Mouse (Mus musculus) frontal cortex, postnatal 14 days (tissue): Measurements from ENCODE around the gene Ptpra.

ENCODE experiments used
- DNase-seq, 2 experiments: peaks; one replicate each; pipeline ENCODE4 v3.0.0; 2022; ENCODE audit warnings: low spot score in 2 of 2

The Ptpra gene

GRCm38 (mm10) chr2:130449794-130450433, at the start of gene Ptpra:
Gene Ptpra (plus strand): TSS chr2:130450278.
- peak; percentile 81 to 88 for DNase-seq

- DNase-seq: no peak
These were observed 48.2 kb upstream of the Ptpra start for GRCm38 (mm10) chr2:130401891-130402290.

GRCm38 (mm10) chr2:130404939-130405338, 45.1 kb upstream of the Ptpra start, which contains the start of the genes Gm28372 and 1700020A23Rik:
Gene Gm28372 (plus strand): TSS chr2:130405239.
Gene 1700020A23Rik (plus strand): TSS chr2:130405259.
- DNase-seq: no peak

GRCm38 (mm10) chr2:130406178-130406577, 43.9 kb upstream of the Ptpra start, which contains the start of gene Tmem239:
Gene Tmem239 (plus strand): TSS chr2:130406478.
- no peak for DNase-seq

GRCm38 (mm10) chr2:130408194-130408593, 41.9 kb upstream of the Ptpra start:
- DNase-seq: no peak

GRCm38 (mm10) chr2:130411558-130412495, 38.3 kb upstream of the Ptpra start:
- peak in 1 of 2 experiments; percentile 70 for DNase-seq

GRCm38 (mm10) chr2:130412775-130413174, 37.3 kb upstream of the Ptpra start:
- no peak for DNase-seq

GRCm38 (mm10) chr2:130414094-130414856, 35.8 kb upstream of the Ptpra start:
- no peak for DNase-seq

GRCm38 (mm10) chr2:130421781-130422620, 28.1 kb upstream of the Ptpra start:
- no peak for DNase-seq

- DNase-seq: peak; percentile 69 to 76
These were observed 26.5 kb upstream of the Ptpra start for GRCm38 (mm10) chr2:130423397-130424125.

- DNase-seq: peak; percentile 83 to 90
These were observed 25.8 kb upstream of the Ptpra start, which contains the start of the genes Vps16 and Pced1a for GRCm38 (mm10) chr2:130424126-130424853. Gene Vps16 (plus strand): TSS chr2:130424339. Gene Pced1a (minus strand): TSS chr2:130424701.

GRCm38 (mm10) chr2:130425112-130425511, 25.0 kb upstream of the Ptpra start:
- DNase-seq: no peak

GRCm38 (mm10) chr2:130429851-130430250, 20.2 kb upstream of the Ptpra start:
- DNase-seq: no peak

GRCm38 (mm10) chr2:130430484-130430883, 19.6 kb upstream of the Ptpra start:
- DNase-seq: no peak

- no peak for DNase-seq
These were observed 17.9 kb upstream of the Ptpra start for GRCm38 (mm10) chr2:130432157-130432556.

GRCm38 (mm10) chr2:130433152-130433551, 16.9 kb upstream of the Ptpra start:
- DNase-seq: no peak

- no peak for DNase-seq
These were observed 13.3 kb upstream of the Ptpra start for GRCm38 (mm10) chr2:130436769-130437168.

GRCm38 (mm10) chr2:130438861-130439260, 11.2 kb upstream of the Ptpra start:
- DNase-seq: no peak

- DNase-seq: no peak
These were observed 10.1 kb upstream of the Ptpra start for GRCm38 (mm10) chr2:130439840-130440480.
